Mouse (Mus musculus) brown adipose tissue, adult 24 weeks (tissue): Measurements from ENCODE around the gene Gdf2. TPM values are rescaled to one million over a fixed set of nuclear protein-coding genes. Genes with fewer than 3 reads are reported as not detected.

Experiments
- H3K27ac ChIP-seq: fragments of 200-500 bp; replicated peaks from 2 replicates; pipeline ENCODE4 v1.5.1; 2012; ENCODE audit warnings: low read depth, mild to moderate bottlenecking, low read length
- H3K4me1 ChIP-seq: fragments of 200-500 bp; 2 replicates; pipeline ENCODE4 v1.6.1; 2012; ENCODE audit warnings: low read length, mixed read lengths; ENCODE audit not compliant: control insufficient read depth, insufficient read depth, insufficient read length
- H3K4me3 ChIP-seq: fragments of 200-500 bp; 2 replicates; pipeline ENCODE4 v1.5.1; 2012; ENCODE audit warnings: low read depth, mild to moderate bottlenecking, low read length, moderate library complexity; ENCODE audit not compliant: insufficient read depth
- polyA plus RNA-seq: library from polyadenylated mRNA; stranded (reverse); fragments of >200 nt; gene quantifications from 2 replicates; pipeline ENCODE4 v1.2.4, GENCODE M21; 2012; ENCODE audit not compliant: missing spikeins, insufficient read depth, insufficient read length

Gdf2 gene
- polyA plus RNA-seq, 1 experiment, result not detected

DNA sequence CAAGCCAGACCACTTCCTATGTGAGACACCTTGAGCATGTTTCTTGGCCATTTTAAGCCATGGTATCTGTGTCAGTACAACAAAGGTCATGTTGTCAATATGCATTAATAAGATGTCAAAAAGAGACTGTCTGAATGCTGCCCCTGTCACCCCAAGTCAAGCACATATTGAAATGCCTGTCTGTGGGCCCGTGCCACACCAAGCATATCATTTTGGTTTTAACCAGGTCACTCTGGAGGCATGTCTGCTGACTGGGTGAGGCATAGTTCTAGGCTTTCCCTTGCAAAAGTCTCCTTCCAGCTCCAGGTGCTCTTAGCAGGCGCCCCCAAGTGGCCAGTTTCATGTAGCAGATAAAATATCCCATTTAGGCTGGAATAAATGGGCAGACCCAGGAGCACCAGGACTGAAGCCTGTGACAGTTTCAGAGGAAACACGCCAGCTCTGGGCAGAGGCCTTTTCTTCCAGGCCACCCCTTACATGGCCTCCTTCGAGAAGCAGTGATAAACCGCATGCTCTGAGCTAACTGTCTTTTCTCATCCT is 7.0 kb upstream of the Gdf2 start:
- Histone ChIP-seq H3K4me3 (no peak overlapping the region), H3K4me1 (no peaks in the 10 kb centered on the region), H3K27ac (no peak overlapping the region)

DNA sequence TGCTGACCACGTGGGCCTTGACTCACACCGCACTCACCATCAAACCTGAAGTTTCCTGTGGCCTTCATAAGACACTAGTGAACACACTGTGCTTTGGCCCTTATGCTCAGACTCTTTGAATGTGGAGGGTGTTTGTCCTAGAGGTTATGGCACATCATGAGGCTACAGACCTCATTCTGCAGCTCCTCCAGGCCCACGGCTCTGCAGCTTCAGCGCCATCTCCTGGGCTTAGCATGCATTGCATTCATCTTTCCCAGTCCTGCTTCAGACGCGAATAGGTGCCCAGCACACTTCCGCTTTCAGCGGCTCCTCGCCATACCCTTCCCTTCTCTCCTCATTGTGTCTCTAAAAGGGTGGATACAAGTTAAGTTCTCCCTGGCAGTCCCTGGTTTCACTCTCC is 1.7 kb upstream of the Gdf2 start:
- H3K4me3 ChIP-seq, result no peak overlapping the region
- no peak overlapping the region for H3K27ac ChIP-seq

GRCm38 (mm10) chr14:33942222-33942621 is 1.4 kb downstream of the Gdf2 start:
- Histone ChIP-seq H3K4me1 (no peaks in the 10 kb centered on the region), H3K4me3 (no peak overlapping the region), H3K27ac (no peak overlapping the region)

More for the DNA sequence above, 1.7 kb upstream of the Gdf2 start:
- H3K4me1 ChIP-seq, result no peaks in the 10 kb centered on the region

DNA sequence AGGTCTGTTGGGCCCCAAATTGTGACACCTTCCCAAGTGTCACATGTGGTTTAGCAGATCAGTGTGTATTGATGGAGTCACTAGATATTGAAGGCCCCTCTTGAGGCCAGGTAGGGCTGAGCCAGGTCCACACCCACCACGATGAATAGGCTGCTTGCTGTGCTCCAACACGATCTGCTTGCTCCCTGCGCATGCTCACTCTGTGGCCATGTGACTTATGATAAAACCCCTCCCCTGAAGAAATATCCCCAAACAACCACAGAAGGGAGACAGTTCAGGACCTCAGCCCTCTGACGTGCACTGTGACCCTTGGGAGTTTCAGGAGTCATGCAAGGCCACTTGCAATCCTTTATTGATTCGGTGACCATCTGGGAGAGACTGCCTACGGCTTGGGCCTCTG is 5.3 kb downstream of the Gdf2 start:
- Histone ChIP-seq H3K27ac (no peak overlapping the region), H3K4me1 (no peaks in the 10 kb centered on the region), H3K4me3 (no peak overlapping the region)

GRCm38 (mm10) chr14:33952233-33952981 is 11.6 kb downstream of the Gdf2 start:
- Histone ChIP-seq H3K4me1 (no peaks in the 10 kb centered on the region), H3K4me3 (no peak overlapping the region), H3K27ac (no peak overlapping the region)

GRCm38 (mm10) chr14:33953761-33954160 is 12.9 kb downstream of the Gdf2 start, which contains the start of gene Rbp3:
Gene Rbp3, plus strand, starts transcription at chr14:33954003.
- no peaks in the 10 kb centered on the region for H3K4me1 ChIP-seq
- no peak within 1 kb of the TSS for H3K4me3 ChIP-seq
- no peak within 1 kb of the TSS for H3K27ac ChIP-seq

DNA sequence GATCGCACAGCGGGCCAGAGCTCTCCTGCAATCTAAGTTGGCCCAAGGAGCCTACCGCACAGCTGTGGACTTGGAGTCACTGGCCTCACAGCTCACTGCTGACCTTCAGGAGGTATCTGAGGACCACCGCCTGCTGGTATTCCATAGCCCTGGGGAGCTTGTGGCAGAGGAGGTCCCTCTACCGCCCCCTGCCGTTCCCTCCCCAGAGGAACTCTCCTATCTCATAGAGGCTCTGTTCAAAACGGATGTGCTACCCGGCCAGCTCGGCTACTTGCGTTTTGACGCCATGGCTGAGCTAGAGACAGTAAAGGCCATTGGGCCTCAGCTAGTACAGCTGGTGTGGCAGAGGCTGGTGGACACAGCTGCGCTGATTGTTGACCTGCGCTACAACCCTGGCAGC is 15.2 kb downstream of the Gdf2 start:
- no peaks in the 10 kb centered on the region for H3K4me1 ChIP-seq

GRCm38 (mm10) chr14:33958186-33958585 is 17.3 kb downstream of the Gdf2 start:
- no peak overlapping the region for H3K27ac ChIP-seq
- no peak overlapping the region for H3K4me3 ChIP-seq
- no peaks in the 10 kb centered on the region for H3K4me1 ChIP-seq

More for the DNA sequence above, 15.2 kb downstream of the Gdf2 start:
- H3K27ac ChIP-seq, result no peak overlapping the region
- H3K4me3 ChIP-seq, result no peak overlapping the region

- H3K4me3 ChIP-seq, result no peak overlapping the region
- H3K4me1 ChIP-seq, result no peaks in the 10 kb centered on the region
- H3K27ac ChIP-seq, result no peak overlapping the region
Measured at GRCm38 (mm10) chr14:33958841-33959240, 18.0 kb downstream of the Gdf2 start.

DNA sequence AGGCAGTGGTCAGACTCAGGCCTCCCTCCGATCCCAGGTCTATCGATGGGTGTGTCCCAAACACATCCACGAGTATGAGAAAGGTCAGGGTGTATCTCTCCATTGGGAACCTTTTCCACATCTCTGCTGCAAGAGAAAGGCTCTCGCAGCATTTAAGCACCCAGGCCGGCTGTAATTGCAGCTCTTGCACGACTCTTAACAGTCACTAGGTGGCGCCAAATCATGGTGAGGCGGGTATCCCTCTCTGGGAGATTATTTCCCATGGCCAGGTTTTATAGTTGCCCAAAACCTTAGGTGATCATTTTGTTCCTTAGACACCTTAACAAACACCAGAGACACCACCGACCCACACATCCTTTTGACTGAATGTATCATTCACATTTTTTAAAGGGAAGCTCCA is 18.5 kb downstream of the Gdf2 start:
- Histone ChIP-seq H3K4me1 (no peaks in the 10 kb centered on the region), H3K27ac (no peak overlapping the region), H3K4me3 (no peak overlapping the region)

DNA sequence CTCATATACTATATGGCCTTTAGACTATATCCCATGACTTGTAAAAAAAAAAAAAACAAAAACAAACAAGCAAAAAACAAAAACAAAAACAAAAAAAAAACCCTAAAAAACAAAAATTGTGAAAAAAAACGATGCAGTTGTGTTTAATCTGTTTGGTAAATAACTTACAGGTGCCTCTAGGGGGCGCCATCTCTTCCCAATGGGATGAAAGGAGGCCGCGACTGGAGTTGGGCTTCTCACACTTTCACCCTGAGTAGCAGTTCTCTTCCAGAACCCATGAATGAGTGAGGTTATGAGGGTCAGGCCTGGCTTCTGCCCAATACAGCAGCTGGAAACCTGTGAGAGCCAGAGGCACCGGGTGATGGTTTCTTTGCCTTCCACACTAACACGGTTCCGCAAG is 24.8 kb downstream of the Gdf2 start:
- no peak overlapping the region for H3K27ac ChIP-seq
- no peak overlapping the region for H3K4me3 ChIP-seq
- H3K4me1 ChIP-seq, result no peaks in the 10 kb centered on the region

- Histone ChIP-seq H3K27ac (no peak overlapping the region), H3K4me3 (no peak overlapping the region), H3K4me1 (no peaks in the 10 kb centered on the region)
Measured at GRCm38 (mm10) chr14:33972679-33973078, 31.8 kb downstream of the Gdf2 start.

DNA sequence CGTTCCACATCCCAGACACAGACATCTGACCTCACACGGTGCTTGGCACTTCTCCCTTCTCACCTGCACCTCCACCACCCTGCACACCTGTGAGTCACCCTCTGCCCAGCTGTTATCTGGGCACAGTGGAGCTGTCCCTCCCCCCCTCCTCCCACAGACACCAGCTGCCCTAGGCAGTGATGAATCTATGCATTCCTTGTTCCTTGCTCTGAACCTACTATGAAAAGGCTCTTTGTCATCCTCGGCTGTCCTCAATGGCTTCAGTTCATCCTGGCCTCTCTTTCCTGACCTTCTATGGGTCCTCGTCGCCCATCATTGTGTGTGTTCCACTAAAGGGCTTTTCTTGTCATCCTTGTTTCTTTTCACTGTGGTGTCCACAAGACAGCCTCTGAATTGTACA is 33.9 kb downstream of the Gdf2 start:
- Histone ChIP-seq H3K27ac (no peak overlapping the region), H3K4me1 (no peaks in the 10 kb centered on the region), H3K4me3 (no peak overlapping the region)

DNA sequence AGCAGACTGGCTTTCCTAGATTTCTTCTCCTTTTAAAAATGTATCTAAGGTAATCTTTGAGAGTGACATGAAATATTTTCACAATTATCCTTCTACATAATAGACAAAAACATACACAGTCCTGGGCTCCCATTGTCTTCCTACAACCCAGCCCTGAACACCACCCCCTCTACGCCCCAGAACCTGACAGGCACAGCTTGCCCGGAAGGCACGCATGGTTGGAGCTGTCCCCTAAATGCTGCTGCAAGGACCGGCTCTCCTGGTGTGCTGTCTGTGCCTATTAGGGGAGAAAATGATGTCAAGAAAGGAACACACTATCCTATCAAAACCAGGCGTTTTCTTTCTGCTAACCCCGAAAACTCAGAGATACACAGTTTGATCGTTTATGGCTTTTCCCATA is 36.9 kb downstream of the Gdf2 start:
- no peak overlapping the region for H3K27ac ChIP-seq
- H3K4me3 ChIP-seq, result no peak overlapping the region
- no peaks in the 10 kb centered on the region for H3K4me1 ChIP-seq

GRCm38 (mm10) chr14:33978604-33979059 is 37.8 kb downstream of the Gdf2 start, which contains the start of gene Zfp488:
Gene Zfp488, minus strand, starts transcription at chr14:33978764.
- Histone ChIP-seq H3K4me3 (no peak within 1 kb of the TSS), H3K4me1 (no peaks in the 10 kb centered on the region), H3K27ac (no peak within 1 kb of the TSS)

DNA sequence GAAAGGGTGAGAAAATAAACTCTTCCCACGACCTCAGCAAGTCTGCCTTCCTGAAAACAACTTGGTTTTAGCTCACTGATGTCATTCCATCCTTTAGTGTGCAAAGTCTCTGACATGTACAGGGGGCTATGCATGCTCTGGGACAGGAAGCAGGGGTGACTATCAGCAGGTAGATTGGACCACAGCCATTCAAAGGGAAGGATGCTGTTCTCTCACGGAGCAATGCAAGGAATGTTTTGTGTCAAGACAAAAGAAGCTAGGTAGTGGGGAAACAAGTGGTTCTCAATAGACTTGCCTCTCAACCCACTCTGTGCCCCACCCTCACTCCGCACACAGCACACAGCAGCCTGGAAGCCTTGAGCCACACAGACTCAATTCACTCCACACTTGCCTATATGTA is 48.4 kb downstream of the Gdf2 start:
- Histone ChIP-seq H3K4me3 (no peak overlapping the region), H3K4me1 (no peaks in the 10 kb centered on the region), H3K27ac (no peak overlapping the region)
